Mouse (Mus musculus): ENCODE measurements around the gene Taf3. TPM values are rescaled to one million over a fixed set of nuclear protein-coding genes. Genes with fewer than 3 reads are reported as not detected.
A peak's percentile ranks its signal among the peaks of the same experiment; 100 is the strongest.

Taf3 gene
- polyA plus RNA-seq, 2 experiments = 9.2 to 12.4 TPM

DNA sequence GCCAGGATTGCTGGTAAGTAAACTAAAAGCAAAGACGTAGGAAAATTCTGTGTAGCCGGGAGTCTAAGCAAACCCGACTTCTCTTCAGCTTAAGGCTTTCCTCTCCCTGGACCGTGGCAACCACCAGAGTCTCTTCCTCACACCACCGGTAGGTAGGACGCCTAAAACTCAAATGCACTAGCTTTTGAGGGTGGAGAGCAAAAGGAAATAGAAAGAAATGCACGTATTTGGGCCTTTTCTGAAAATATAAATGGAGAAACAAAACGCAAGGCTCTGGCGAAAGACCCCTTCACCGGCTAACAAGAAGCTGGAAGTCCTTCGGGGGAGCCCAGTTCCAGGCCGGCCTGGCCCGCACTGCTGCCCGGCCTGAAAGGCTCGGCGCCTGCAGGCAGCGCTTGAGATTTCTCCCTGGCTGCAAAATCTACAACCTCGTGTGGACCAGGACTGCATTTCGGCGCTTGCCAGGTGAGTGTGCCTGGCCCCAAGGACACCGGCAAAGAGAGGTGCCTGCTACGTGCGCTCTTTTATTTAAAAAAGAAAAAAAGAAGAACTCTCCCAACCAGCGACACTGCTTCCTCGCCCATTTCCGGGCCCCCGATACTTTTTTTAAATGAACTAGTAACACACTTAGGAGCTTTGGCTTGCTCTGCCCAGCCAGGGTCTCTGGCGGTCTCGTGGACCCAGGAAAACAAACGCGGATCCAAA is 171.6 kb downstream of the Taf3 start:
- H3K4me2 ChIP-seq (replicated peaks; ENCODE audit: low read depth, low read length, severe bottlenecking) = peak overlapping the region; percentile 39
- H3K36me3 ChIP-seq (ENCODE audit: control insufficient read depth, insufficient read depth, low read length) = no peaks in the 10 kb centered on the region
- peak overlapping the region; percentile 44; the same call in 1 of the 2 replicates for H3K9ac ChIP-seq (ENCODE audit: low read depth, low read length, severe bottlenecking)
- DNase-seq (ENCODE audit: low spot score) (no peak), ATAC-seq (ENCODE audit: low FRiP score, low read depth) (no peak)
- H3K4me1 ChIP-seq (ENCODE audit: control insufficient read depth, insufficient read depth, low read length) = peaks cover 17% of the 10 kb centered on the region
- no peak for TF ChIP-seq POLR2A (IDR thresholded peaks at IDR 0.05; ENCODE audit: borderline replicate concordance, extremely low read depth, insufficient read depth, insufficient read length)
- H3K9me3 ChIP-seq (ENCODE audit: control insufficient read depth, low read length) = no peaks in the 10 kb centered on the region
- no peak overlapping the region for H3K27ac ChIP-seq (replicated peaks; ENCODE audit: low read depth, low read length)
- peak overlapping the region; percentile 41 for H3K4me3 ChIP-seq (replicated peaks; ENCODE audit: low read length)
- 2% methylated on average over 31 of the region's 31 CpGs for WGBS
- peaks cover 89% of the 10 kb centered on the region for H3K27me3 ChIP-seq (ENCODE audit: control insufficient read depth, insufficient read depth, low read length)

DNA sequence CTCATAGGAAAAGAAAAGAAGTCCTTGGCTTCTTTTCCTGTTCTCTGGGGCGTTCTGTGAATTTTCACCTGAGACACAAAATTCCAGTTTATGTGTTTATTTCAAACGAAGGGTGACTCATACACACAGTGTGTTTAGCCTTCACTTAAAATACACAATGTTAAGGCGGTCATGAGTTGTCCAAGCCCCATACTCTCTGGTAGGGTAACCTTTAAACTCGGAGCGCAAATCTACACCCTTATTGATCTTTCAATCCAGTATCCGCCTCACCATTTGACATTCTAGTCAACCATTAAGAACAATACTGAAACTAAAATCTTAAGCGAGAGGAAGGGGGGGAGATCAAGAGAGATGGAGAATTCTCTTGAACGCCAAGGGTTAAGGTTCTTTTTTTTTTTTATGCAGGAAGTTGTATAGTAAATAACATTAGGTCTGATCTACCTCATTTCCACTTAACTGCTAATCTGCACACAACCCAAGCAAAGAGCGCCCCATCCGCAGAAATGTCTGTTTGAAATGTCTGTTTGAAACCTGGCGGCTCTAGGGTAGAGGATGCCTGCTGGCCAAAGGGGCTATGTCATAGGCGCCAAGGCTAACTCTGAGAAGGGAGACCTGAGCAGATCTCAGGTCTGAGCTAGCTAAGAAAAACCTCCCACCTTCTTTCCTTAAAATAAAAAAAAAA is 172.6 kb downstream of the Taf3 start:
- Histone ChIP-seq H3K9ac (ENCODE audit: low read depth, low read length, severe bottlenecking) (no peak overlapping the region), H3K36me3 (ENCODE audit: control insufficient read depth, insufficient read depth, low read length) (no peaks in the 10 kb centered on the region), H3K4me2 (replicated peaks; ENCODE audit: low read depth, low read length, severe bottlenecking) (0 out of 2 replicates have a peak overlapping the region, but pooled peaks have one; percentile 16), H3K27ac (replicated peaks; ENCODE audit: low read depth, low read length) (no peak overlapping the region), H3K9me3 (ENCODE audit: control insufficient read depth, low read length) (no peaks in the 10 kb centered on the region), H3K4me1 (ENCODE audit: control insufficient read depth, insufficient read depth, low read length) (peaks cover 7% of the 10 kb centered on the region), H3K27me3 (ENCODE audit: control insufficient read depth, insufficient read depth, low read length) (peaks cover 87% of the 10 kb centered on the region), H3K4me3 (replicated peaks; ENCODE audit: low read length) (peak overlapping the region; percentile 41)
- no peak for ATAC-seq (ENCODE audit: low FRiP score, low read depth)
- no peak for TF ChIP-seq POLR2A (IDR thresholded peaks at IDR 0.05; ENCODE audit: borderline replicate concordance, extremely low read depth, insufficient read depth, insufficient read length)
- no peak for DNase-seq (ENCODE audit: low spot score)
- 23% methylated on average over 12 of the region's 12 CpGs for WGBS

DNA sequence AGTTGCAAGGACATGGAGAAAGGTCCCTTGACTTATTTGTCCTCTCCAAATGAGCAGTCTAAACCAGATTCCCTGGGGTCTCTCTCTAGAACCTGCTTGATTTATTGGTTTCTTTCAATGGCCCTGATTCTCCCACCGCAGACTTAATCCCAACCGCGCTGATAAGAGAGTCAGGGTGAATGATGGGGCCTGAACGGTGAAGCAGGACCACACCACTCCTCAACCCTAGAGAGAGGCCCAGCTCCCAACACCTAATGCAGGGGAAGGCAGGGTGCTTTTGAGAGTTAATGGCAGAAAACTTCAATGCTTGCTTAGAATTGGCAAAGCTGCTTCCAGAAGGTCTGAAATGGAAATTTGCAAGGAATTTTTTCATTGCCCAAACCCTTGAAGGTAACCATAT is 173.2 kb downstream of the Taf3 start:
- WGBS = 11% methylated on average over 4 of the region's 4 CpGs

DNA sequence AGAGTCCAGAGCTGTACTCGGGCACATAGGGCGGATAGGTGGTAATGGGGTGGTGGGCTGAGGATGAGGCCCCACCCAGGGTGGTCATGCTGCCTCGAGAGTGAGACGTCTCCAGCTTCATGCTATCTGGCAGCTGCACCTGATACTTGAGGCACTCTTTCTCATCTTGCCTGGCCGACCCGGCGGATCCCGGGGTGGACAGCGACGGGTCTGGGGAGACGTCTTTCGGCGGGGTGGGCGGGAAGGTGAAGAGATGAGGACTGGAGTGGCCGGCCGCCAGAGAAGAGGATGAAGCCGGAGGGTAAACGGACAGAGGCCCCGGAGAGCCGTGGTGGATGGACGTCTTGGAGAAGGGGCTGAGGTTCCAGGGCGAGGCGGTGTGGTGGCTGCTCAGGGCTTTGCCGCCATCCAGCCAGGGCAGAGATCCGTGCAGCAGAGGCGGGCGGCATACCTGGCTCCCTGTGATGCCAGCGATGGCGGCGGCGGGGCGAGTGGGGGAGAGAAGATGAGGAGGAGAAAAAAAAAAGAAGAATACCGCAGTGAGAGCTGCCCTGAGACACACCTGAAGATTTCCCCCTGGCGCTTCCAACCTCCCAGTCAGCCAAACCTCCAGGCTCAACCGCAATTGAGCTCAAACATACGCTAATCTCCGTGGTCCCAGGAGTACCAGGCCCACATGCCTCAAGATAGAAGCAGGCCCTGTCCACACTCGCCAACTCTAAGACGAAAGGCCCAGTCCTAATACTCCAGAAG is 173.8 kb downstream of the Taf3 start:
- Histone ChIP-seq H3K9ac (ENCODE audit: low read depth, low read length, severe bottlenecking) (no peak overlapping the region), H3K36me3 (ENCODE audit: control insufficient read depth, insufficient read depth, low read length) (no peaks in the 10 kb centered on the region), H3K4me1 (ENCODE audit: control insufficient read depth, insufficient read depth, low read length) (peaks cover 7% of the 10 kb centered on the region), H3K27ac (replicated peaks; ENCODE audit: low read depth, low read length) (no peak overlapping the region), H3K4me3 (replicated peaks; ENCODE audit: low read length) (peak overlapping the region; percentile 10), H3K9me3 (ENCODE audit: control insufficient read depth, low read length) (no peaks in the 10 kb centered on the region), H3K27me3 (ENCODE audit: control insufficient read depth, insufficient read depth, low read length) (peaks cover 85% of the 10 kb centered on the region), H3K4me2 (replicated peaks; ENCODE audit: low read depth, low read length, severe bottlenecking) (peak overlapping the region; percentile 16; the same call in 1 of the 2 replicates)
- DNase-seq (ENCODE audit: low spot score) (no peak), ATAC-seq (ENCODE audit: low FRiP score, low read depth) (no peak)
- WGBS = 8% methylated on average over 39 of the region's 39 CpGs
- no peak for TF ChIP-seq POLR2A (IDR thresholded peaks at IDR 0.05; ENCODE audit: borderline replicate concordance, extremely low read depth, insufficient read depth, insufficient read length)

More for the DNA sequence above, 173.2 kb downstream of the Taf3 start:
- Histone ChIP-seq H3K9ac (ENCODE audit: low read depth, low read length, severe bottlenecking) (no peak overlapping the region), H3K36me3 (ENCODE audit: control insufficient read depth, insufficient read depth, low read length) (no peaks in the 10 kb centered on the region), H3K27ac (replicated peaks; ENCODE audit: low read depth, low read length) (no peak overlapping the region), H3K9me3 (ENCODE audit: control insufficient read depth, low read length) (no peaks in the 10 kb centered on the region), H3K27me3 (ENCODE audit: control insufficient read depth, insufficient read depth, low read length) (peaks cover 87% of the 10 kb centered on the region), H3K4me2 (replicated peaks; ENCODE audit: low read depth, low read length, severe bottlenecking) (peak overlapping the region; percentile 16; the same call in 1 of the 2 replicates), H3K4me3 (replicated peaks; ENCODE audit: low read length) (peak overlapping the region; percentile 10), H3K4me1 (ENCODE audit: control insufficient read depth, insufficient read depth, low read length) (peaks cover 7% of the 10 kb centered on the region)
- no peak for ATAC-seq (ENCODE audit: low FRiP score, low read depth)
- TF ChIP-seq POLR2A (IDR thresholded peaks at IDR 0.05; ENCODE audit: borderline replicate concordance, extremely low read depth, insufficient read depth, insufficient read length) = no peak
- no peak for DNase-seq (ENCODE audit: low spot score)

DNA sequence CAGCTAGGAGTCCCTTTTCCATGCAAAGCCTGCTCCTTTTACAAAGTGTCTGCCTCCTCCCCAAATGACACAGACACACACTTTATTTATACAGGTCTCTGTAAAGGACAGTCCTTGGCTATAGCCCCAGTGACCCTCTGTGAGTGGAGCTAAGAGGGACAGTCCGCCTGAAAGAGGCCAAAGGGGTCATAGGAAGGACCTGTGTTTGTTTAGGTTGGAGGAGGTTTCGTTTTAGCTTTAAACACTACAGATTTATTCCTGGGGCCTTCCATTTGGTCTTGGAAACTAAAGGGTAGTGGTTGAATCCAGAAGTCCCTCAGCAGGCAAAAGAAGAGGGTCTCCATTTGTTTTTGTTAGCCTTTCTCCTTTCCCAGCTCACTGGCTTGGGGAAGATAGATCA is 174.6 kb downstream of the Taf3 start:
- no peak overlapping the region for H3K4me2 ChIP-seq (replicated peaks; ENCODE audit: low read depth, low read length, severe bottlenecking)
- H3K9ac ChIP-seq (ENCODE audit: low read depth, low read length, severe bottlenecking) = no peak overlapping the region

More for the DNA sequence above, 174.6 kb downstream of the Taf3 start:
- 35% methylated on average over 2 of the region's 2 CpGs for WGBS
- Histone ChIP-seq H3K4me3 (replicated peaks; ENCODE audit: low read length) (no peak overlapping the region), H3K9me3 (ENCODE audit: control insufficient read depth, low read length) (no peaks in the 10 kb centered on the region), H3K27ac (replicated peaks; ENCODE audit: low read depth, low read length) (no peak overlapping the region), H3K4me1 (ENCODE audit: control insufficient read depth, insufficient read depth, low read length) (peaks cover 3% of the 10 kb centered on the region), H3K36me3 (ENCODE audit: control insufficient read depth, insufficient read depth, low read length) (no peaks in the 10 kb centered on the region), H3K27me3 (ENCODE audit: control insufficient read depth, insufficient read depth, low read length) (peaks cover 86% of the 10 kb centered on the region)
- ATAC-seq (ENCODE audit: low FRiP score, low read depth) (no peak), DNase-seq (ENCODE audit: low spot score) (no peak)
- no peak for TF ChIP-seq POLR2A (IDR thresholded peaks at IDR 0.05; ENCODE audit: borderline replicate concordance, extremely low read depth, insufficient read depth, insufficient read length)
